Mouse (Mus musculus) left cerebral cortex, postnatal 36 days (tissue): ENCODE data around the gene C77080. TPM values are rescaled to one million over a fixed set of nuclear protein-coding genes. Genes with fewer than 3 reads are reported as not detected.

Experiments
- DNase-seq, 2 experiments: peaks; one replicate each; pipeline ENCODE4 v3.0.0; 2021 to 2022; ENCODE audit warnings: low spot score in 2 of 2, mixed read lengths in 1 of 2
- intact Hi-C: fragments of 180-260 bp; cut with DNase I; formaldehyde crosslinking; loops from one replicate; pipeline ENCODE4 v1.15.1; 2025
- microRNA-seq: library from miRNA; unstranded; fragments of <30 nt; microRNA quantifications from one replicate; pipeline ENCODE4 v1.2.0, GENCODE M21; 2022
- total RNA-seq, 2 experiments: library from RNA; stranded (reverse); gene quantifications; 2 replicates each; pipeline ENCODE4 v1.2.3; 2021

The C77080 gene
- total RNA-seq, 2 experiments from 2014 or later = 19.7 to 27.1 TPM

DNA sequence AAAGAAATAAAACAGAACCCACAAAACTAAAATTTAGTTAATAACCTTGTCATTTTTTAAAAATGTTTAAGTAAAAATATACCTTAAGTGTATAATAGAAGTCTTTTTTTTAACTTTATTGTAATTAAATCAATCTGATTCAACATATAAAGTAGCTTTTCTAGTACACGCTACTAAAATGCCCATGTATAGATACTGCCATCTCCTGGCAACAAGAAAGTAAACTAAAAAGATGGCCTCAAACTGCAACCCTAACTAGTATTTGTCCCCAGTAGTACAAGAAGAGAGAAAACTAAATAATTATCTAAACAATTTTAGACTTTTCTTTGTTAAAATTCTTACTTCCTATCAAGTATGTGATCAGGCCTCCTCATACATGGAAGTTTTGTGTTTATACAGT lies 81.6 kb downstream of the C77080 start:
- DNase-seq = no peak
- intact Hi-C loops = no loop called here

GRCm38 (mm10) chr4:129172529-129172928 lies 88.7 kb downstream of the C77080 start:
- DNase-seq = no peak

More at GRCm38 (mm10) chr4:129172529-129172928, 88.7 kb downstream of the C77080 start:
- intact Hi-C loops = no loop called here

Small RNA genes lying within 50 kb of the gene (microRNA-seq; reads per million reads assigned to microRNA genes)
- gene Gm22994 = not detected

Other genes starting within 250 kb of the C77080 start
- 10 to 100 TPM; 48.7 to 58.2 TPM for gene Rnf19b, start 203.1 kb downstream of the C77080 start, total RNA-seq
- gene Tmem54, start 155.9 kb downstream of the C77080 start, total RNA-seq = not detected
- gene Hpca, start 139.4 kb downstream of the C77080 start, total RNA-seq = 100 to 1,000 TPM; 656 to 793 TPM
- 10 to 100 TPM; 56.9 to 73.3 TPM for gene Fndc5, start 124.4 kb downstream of the C77080 start, total RNA-seq
- gene S100pbp, start 71.7 kb downstream of the C77080 start, total RNA-seq = 10 to 100 TPM; 33.9 to 36.0 TPM
- 10 to 100 TPM; 89.6 to 93.2 TPM for gene Yars, start 71.6 kb downstream of the C77080 start, total RNA-seq
- 1 to 10 TPM; 1.3 to 2.1 TPM for gene Sync, start 26.2 kb upstream of the C77080 start, total RNA-seq
- gene Rbbp4, start 74.0 kb upstream of the C77080 start, total RNA-seq = 100 to 1,000 TPM; 115 to 123 TPM
- gene Zbtb8os, start 74.3 kb upstream of the C77080 start, total RNA-seq = 10 to 100 TPM; 24.6 to 28.4 TPM
- gene Zbtb8a, start 116.7 kb upstream of the C77080 start, total RNA-seq = 1 to 10 TPM; 4.7 to 6.5 TPM
- 1 to 10 TPM; 4.3 to 4.9 TPM for gene Zbtb8b, start 179.4 kb upstream of the C77080 start, total RNA-seq
- gene Bsdc1, start 200.2 kb upstream of the C77080 start, total RNA-seq = 10 to 100 TPM; 56.3 to 62.4 TPM
- under 1 TPM; 0.42 to 0.52 TPM for gene Tssk3, start 229.6 kb upstream of the C77080 start, total RNA-seq
- gene Fam229a, start 229.8 kb upstream of the C77080 start, total RNA-seq = not detected